Mouse (Mus musculus): ENCODE data around the gene Ikzf3.

Ikzf3 gene

GRCm38 (mm10) chr11:98475630-98476433 lies 70.0 kb downstream of the Ikzf3 start:
- no peak for DNase-seq (ENCODE audit: low read depth, low spot score)

GRCm38 (mm10) chr11:98474967-98475366 lies 70.9 kb downstream of the Ikzf3 start:
- no peak for DNase-seq (ENCODE audit: low read depth, low spot score)

- no peak for DNase-seq (ENCODE audit: low read depth, low spot score)
Measured at GRCm38 (mm10) chr11:98473916-98474479, 71.8 kb downstream of the Ikzf3 start.

GRCm38 (mm10) chr11:98472696-98473095 lies 73.1 kb downstream of the Ikzf3 start:
- DNase-seq (ENCODE audit: low read depth, low spot score), result no peak

- no peak for DNase-seq (ENCODE audit: low read depth, low spot score)
Measured at GRCm38 (mm10) chr11:98470795-98471194, 75.0 kb downstream of the Ikzf3 start.

- no peak for DNase-seq (ENCODE audit: low read depth, low spot score)
Measured at GRCm38 (mm10) chr11:98469761-98470714, 75.8 kb downstream of the Ikzf3 start.

GRCm38 (mm10) chr11:98464516-98464915 lies 81.3 kb downstream of the Ikzf3 start:
- DNase-seq (ENCODE audit: low read depth, low spot score), result no peak

GRCm38 (mm10) chr11:98463911-98464310 lies 81.9 kb downstream of the Ikzf3 start:
- DNase-seq (ENCODE audit: low read depth, low spot score), result no peak

- DNase-seq (ENCODE audit: low read depth, low spot score), result no peak
Measured at GRCm38 (mm10) chr11:98462255-98462654, 83.6 kb downstream of the Ikzf3 start.

- no peak for DNase-seq (ENCODE audit: low read depth, low spot score)
Measured at GRCm38 (mm10) chr11:98461109-98461720, 84.6 kb downstream of the Ikzf3 start.

GRCm38 (mm10) chr11:98459860-98460259 lies 86.0 kb downstream of the Ikzf3 start:
- DNase-seq (ENCODE audit: low read depth, low spot score), result no peak

- DNase-seq (ENCODE audit: low read depth, low spot score), result no peak
Measured at GRCm38 (mm10) chr11:98459071-98459741, 86.6 kb downstream of the Ikzf3 start.

- DNase-seq (ENCODE audit: low read depth, low spot score), result no peak
Measured at GRCm38 (mm10) chr11:98458121-98458990, 87.5 kb downstream of the Ikzf3 start.

- peak; percentile 75 for DNase-seq (ENCODE audit: low read depth, low spot score)
Measured at GRCm38 (mm10) chr11:98457367-98458120, 88.3 kb downstream of the Ikzf3 start.

- DNase-seq (ENCODE audit: low read depth, low spot score), result no peak
Measured at GRCm38 (mm10) chr11:98456945-98457344, 88.9 kb downstream of the Ikzf3 start.

GRCm38 (mm10) chr11:98456545-98456944 lies 89.3 kb downstream of the Ikzf3 start:
- DNase-seq (ENCODE audit: low read depth, low spot score), result no peak

GRCm38 (mm10) chr11:98455484-98455883 lies 90.3 kb downstream of the Ikzf3 start:
- DNase-seq (ENCODE audit: low read depth, low spot score), result no peak

GRCm38 (mm10) chr11:98449921-98450771 lies 95.7 kb downstream of the Ikzf3 start:
- DNase-seq (ENCODE audit: low read depth, low spot score), result no peak

All from retina, adult 2 months (tissue).